Mouse (Mus musculus) cortical plate, adult 2 months (tissue): ENCODE results near the gene Cst9. TPM values are rescaled to one million over a fixed set of nuclear protein-coding genes. Genes with fewer than 3 reads are reported as not detected.

Experiments
- H3K27ac ChIP-seq: fragments of 200-500 bp; 2 replicates; pipeline ENCODE4 v1.5.1; 2012; ENCODE audit warnings: low read length, control low read depth, inconsistent platforms; ENCODE audit not compliant: insufficient read depth
- H3K4me1 ChIP-seq: fragments of 200-500 bp; 2 replicates; pipeline ENCODE4 v1.6.1; 2011; ENCODE audit warnings: low read length; ENCODE audit not compliant: control insufficient read depth, insufficient read depth
- H3K4me3 ChIP-seq: fragments of 200-500 bp; 2 replicates; pipeline ENCODE4 v1.5.1; 2011; ENCODE audit warnings: mild to moderate bottlenecking, low read length, control low read depth; ENCODE audit not compliant: insufficient read depth
- CTCF ChIP-seq: fragments of 200-500 bp; IDR thresholded peaks from 2 replicates; pipeline ENCODE4 v1.5.1; 2011; ENCODE audit warnings: mild to moderate bottlenecking, control low read depth, low read length; ENCODE audit not compliant: insufficient read depth; ENCODE audit errors: extremely low read depth
- POLR2A ChIP-seq: fragments of 200-500 bp; IDR thresholded peaks from 2 replicates; pipeline ENCODE4 v1.6.1; 2011; ENCODE audit warnings: mild to moderate bottlenecking, low read length, control low read depth; ENCODE audit not compliant: insufficient read depth; ENCODE audit errors: extremely low read depth
- polyA plus RNA-seq: library from polyadenylated mRNA; depleted of rRNA; stranded (reverse); fragments of >200 nt; gene quantifications from 2 replicates; pipeline ENCODE4 v1.2.3, GENCODE M21; 2012; rRNA removed

The Cst9 gene
- polyA plus RNA-seq: not detected in 2 replicates

DNA sequence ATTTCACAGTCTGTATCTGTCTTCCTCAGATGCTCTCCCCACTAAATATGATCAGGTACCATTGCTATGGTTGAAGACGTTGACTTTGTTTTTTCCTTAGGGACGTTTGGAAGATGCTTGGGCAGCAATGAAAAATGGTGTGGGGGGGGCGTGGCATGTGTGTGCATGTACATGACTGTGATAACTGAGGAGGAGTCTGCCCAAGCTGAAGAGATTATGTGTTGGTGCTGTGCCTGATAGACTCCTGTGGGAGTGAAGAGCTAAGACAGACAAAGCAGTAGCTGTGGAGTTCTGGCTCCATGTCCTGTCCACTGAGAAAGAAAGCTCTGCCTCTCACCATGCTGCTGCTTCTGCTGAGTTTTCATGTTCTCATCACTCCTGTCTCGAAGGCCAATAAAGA is at the start of gene Cst9:
Cst9 (plus strand) TSS at position 236 of the 400 bp plus-strand sequence.
- no peak within 1 kb of the TSS for H3K4me3 ChIP-seq
- TF ChIP-seq POLR2A: no peak
- H3K27ac ChIP-seq: no peak within 1 kb of the TSS
- no peaks in the 10 kb centered on the region for H3K4me1 ChIP-seq

DNA sequence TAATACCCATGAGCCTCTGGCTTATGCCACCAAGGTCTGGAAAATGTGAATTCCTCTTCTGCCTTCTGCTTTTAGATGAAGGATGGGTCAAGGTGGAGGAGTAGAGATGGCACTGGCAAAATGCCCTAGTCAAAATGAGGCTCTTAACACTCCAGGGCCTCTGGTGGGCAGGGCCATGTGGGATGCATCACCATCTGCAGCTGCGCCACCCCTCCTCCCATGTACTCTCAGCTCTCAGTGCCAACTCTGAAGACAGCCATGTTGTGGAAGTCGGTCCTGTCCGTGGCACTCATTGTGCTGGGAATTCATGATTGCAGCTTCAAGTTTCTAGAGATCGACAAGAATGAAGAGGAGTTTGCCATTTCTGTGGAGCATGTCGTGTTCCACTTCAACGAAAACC is 45.8 kb upstream of the Cst9 start, which contains the start of gene Cst12:
Cst12 (plus strand) TSS at position 220 of the 400 bp plus-strand sequence.
- Histone ChIP-seq H3K27ac (no peak within 1 kb of the TSS), H3K4me3 (no peak within 1 kb of the TSS), H3K4me1 (no peaks in the 10 kb centered on the region)
- TF ChIP-seq POLR2A: no peak
- no peak for TF ChIP-seq CTCF

DNA sequence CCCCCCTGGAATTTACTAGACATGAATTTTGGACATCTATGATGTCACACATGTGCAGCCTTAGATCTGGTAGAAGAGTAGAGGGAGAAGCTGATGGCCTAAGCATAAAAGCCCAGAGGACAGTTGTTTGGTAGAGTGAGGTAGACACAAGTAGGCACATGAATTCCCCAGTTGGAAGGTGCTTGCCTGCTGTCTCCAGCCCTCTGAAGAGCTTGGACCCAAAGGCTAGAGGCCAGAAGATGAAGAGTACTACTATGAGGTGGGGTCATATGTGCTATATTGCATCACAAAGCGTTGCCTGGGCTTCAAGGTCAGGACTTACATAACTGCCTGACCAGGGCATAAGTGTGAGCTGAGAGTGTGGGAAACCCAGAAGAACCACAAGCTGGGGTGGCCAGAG is 36.5 kb upstream of the Cst9 start, which contains the start of gene Cst8:
Cst8 (plus strand) TSS at position 301 of the 400 bp plus-strand sequence.
- Histone ChIP-seq H3K27ac (no peak within 1 kb of the TSS), H3K4me3 (no peak within 1 kb of the TSS), H3K4me1 (no peaks in the 10 kb centered on the region)
- no peak for TF ChIP-seq POLR2A
- TF ChIP-seq CTCF: no peak

DNA sequence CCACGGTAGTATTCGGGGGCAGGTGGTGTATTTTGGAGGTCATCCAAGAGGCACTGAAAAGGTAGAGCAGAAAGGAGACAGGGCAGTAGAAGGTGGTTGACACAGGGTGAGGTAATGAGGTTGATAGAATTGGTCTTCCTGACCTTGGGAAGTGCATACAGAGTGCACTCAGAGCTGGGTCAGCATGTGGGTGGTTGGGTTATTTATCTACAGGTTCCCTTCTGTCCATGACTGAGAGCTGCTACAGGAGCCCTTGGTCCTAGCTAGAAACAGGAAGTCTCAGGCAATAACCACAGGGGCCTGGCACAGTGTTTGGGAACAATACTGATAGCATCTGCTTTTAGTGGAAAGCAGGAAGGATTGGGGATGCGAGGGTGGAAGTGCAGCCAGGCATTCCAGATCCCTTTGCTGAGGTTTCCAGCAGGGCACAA is 33.4 kb upstream of the Cst9 start:
- H3K4me1 ChIP-seq: no peaks in the 10 kb centered on the region
- H3K4me3 ChIP-seq: no peak overlapping the region
- no peak for TF ChIP-seq POLR2A
- TF ChIP-seq CTCF: no peak
- no peak overlapping the region for H3K27ac ChIP-seq

DNA sequence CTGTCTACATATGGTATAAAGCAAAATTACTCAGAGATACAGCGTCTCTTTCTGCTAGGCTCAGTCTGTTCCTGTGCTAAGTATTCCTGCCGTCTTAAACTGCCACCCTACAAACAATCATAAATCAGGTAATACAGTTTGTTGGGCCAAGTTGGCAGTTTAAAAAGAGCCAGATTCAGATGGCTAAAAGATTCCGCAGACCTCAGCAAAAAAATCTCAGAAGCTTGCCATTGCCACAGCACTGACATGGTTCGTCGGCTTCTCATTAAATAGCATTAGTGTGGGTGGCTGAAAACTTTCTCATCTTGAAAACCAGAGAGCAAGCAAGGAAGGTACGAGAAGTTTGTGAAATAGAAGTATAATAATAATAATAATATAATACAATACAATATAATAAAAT is 28.3 kb upstream of the Cst9 start:
- Histone ChIP-seq H3K27ac (no peak overlapping the region), H3K4me1 (no peaks in the 10 kb centered on the region), H3K4me3 (no peak overlapping the region)
- no peak for TF ChIP-seq CTCF
- no peak for TF ChIP-seq POLR2A

DNA sequence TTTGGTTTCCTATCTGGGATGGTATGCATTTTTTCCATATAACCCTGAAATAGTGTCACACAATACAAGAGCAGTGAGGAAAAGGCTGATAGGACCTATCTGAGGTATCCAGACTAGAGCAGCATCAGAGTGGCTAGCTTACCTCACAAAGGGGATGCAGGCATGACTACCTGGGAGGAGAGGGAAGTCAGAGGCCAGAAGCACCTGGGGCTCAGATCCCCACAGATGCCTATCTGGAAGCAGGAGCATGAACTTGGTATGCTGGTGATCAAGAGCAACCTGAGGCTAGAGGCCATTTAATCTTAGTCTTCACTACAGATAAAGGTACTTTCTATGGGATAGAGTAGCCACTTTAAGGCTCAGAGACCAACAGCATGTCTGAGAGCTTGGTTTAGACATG is 15.0 kb upstream of the Cst9 start, which contains the start of gene Cst13:
Cst13 (plus strand) TSS at position 173 of the 400 bp plus-strand sequence.
- H3K4me3 ChIP-seq: no peak within 1 kb of the TSS
- TF ChIP-seq CTCF: no peak
- no peak for TF ChIP-seq POLR2A
- no peaks in the 10 kb centered on the region for H3K4me1 ChIP-seq
- no peak within 1 kb of the TSS for H3K27ac ChIP-seq

DNA sequence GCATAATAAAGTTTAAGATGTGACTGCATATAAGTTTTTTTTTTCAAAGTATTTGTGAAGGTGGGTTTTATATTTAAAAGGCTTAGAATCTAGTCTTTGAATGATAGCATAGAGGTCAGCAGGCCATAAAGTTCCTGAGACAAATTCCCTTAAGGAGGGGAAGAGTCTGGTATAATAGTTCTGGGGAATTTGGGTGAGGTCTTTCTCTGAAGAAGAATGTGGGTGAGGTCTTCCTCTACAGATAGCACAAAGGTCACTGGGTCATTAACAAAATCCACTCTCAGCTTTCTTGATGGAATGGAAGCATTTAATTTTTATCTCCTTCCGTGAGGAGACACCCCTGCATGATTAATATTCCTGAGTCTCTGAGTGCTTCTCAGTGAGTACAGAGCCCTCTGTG is 9.0 kb upstream of the Cst9 start:
- TF ChIP-seq POLR2A (no peak), CTCF (no peak)
- Histone ChIP-seq H3K4me3 (no peak overlapping the region), H3K4me1 (no peaks in the 10 kb centered on the region), H3K27ac (no peak overlapping the region)

DNA sequence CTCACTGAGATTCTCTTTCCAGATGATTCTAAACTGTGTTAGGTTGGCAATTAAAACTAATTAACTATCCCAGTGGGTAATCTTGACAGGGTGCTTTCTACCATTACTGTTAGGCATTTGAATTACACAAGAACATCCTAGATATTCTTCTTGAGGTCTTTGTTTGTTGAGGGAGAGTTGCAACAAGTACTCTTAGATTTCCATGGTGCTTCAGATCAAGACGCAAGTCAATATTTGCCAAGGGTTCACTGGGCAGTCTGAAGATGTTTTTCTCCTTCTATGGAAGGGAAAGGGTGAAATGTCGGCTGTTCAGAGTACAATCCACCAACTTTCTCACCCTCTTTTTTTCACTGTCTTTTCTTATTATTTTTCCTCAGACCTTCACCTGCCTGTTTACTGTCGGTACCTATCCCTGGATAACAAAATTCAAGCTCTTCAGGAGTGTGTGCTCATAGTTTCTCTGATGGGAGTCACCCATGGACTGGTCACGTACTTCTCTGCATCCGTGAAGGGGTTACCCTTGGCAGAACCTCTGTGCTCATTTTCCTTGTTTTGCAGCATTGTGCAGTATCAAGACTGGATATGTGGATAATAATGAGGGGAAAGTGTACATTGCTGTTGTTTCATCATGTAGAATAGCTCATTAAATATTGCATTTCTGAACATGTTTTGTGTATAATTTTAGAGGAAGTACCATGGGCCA is 3.3 kb downstream of the Cst9 start:
- H3K4me1 ChIP-seq: no peaks in the 10 kb centered on the region
- no peak overlapping the region for H3K4me3 ChIP-seq
- TF ChIP-seq CTCF (no peak), POLR2A (no peak)
- H3K27ac ChIP-seq: no peak overlapping the region

DNA sequence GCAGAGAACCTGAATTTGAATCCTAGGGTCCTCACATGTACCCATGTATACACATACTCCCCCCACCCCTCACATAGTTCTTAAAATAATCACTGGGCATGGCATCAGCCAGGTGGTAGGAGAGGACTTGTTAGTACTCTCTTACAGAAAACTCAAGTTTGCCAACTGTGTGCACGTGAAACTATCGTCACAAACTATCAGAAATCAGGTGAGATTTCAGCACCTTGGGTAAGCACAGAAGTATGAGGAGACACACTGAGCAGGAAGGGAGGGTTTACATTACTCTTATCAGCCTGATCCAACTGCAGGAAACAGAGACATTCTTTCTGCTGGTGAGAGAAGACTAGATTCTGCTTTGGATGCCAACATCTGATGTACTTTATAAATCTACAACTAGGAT is 4.3 kb downstream of the Cst9 start:
- TF ChIP-seq POLR2A (no peak), CTCF (no peak)
- Histone ChIP-seq H3K4me3 (no peak overlapping the region), H3K4me1 (no peaks in the 10 kb centered on the region), H3K27ac (no peak overlapping the region)
